10 mouse cellular contexts compared by ENCODE assay signal in genomic region chr1:136947394-136948126, GRCm38 (mm10). TPM values are rescaled to one million over a fixed set of nuclear protein-coding genes. Genes with fewer than 3 reads are reported as not detected.
A peak's percentile ranks its signal among the peaks of the same experiment; 100 is the strongest.
DNase-seq lines count a peak whose midpoint lies in the region; ATAC-seq lines count a peak whose summit lies in the region.
"Had no signal": no experiment of that assay in that cellular context is flagged by ENCODE, and none has a peak within 500 bp of the region (broad histone marks: within the 10 kb centered on the region; RNA-seq: fewer than 3 reads in every experiment).

No protein-coding gene starts in this region.

- H3K27ac ChIP-seq in kidney, embryonic 15.5 days, result no peak overlapping the region
- H3K27ac ChIP-seq in embryonic facial prominence, embryonic 15.5 days (replicated peaks), result no peak overlapping the region
- 0 out of 2 replicates have a peak overlapping the region, but pooled peaks have one; percentile 11 for H3K27ac ChIP-seq in limb, embryonic 10.5 days
- no peak overlapping the region for H3K27ac ChIP-seq in neural tube, embryonic 14.5 days (ENCODE audit: low read depth, low read length)

- ATAC-seq in kidney, embryonic 15.5 days (replicated peaks; ENCODE audit: low FRiP score), result no peak
- ATAC-seq in embryonic facial prominence, embryonic 15.5 days (ENCODE audit: insufficient number of reproducible peaks, low FRiP score, low TSS enrichment, low read depth), result no peak
- ATAC-seq in neural tube, embryonic 14.5 days (ENCODE audit: low read depth), result no peak

- 2% methylated on average over 20 of the region's 20 CpGs for WGBS in kidney, embryonic 15.5 days
- 3% methylated on average over 20 of the region's 20 CpGs for WGBS in embryonic facial prominence, embryonic 15.5 days
- WGBS in limb, embryonic 10.5 days, result under 1% methylated on average over 20 of the region's 20 CpGs
- WGBS in neural tube, embryonic 14.5 days, result 1% methylated on average over 20 of the region's 20 CpGs

- H3K9me3 ChIP-seq in kidney, embryonic 15.5 days (replicated peaks), result no peaks in the 10 kb centered on the region; the same call in 1 of the 2 replicates
- no peaks in the 10 kb centered on the region for H3K9me3 ChIP-seq in embryonic facial prominence, embryonic 15.5 days (replicated peaks)
- peaks cover 3% of the 10 kb centered on the region; the same call in 1 of the 2 replicates for H3K9me3 ChIP-seq in limb, embryonic 10.5 days (replicated peaks)
- no peaks in the 10 kb centered on the region for H3K9me3 ChIP-seq in neural tube, embryonic 14.5 days (ENCODE audit: control insufficient read depth, low read length)

- peaks cover 44% of the 10 kb centered on the region for H3K4me1 ChIP-seq in kidney, embryonic 15.5 days
- peaks cover 33% of the 10 kb centered on the region for H3K4me1 ChIP-seq in embryonic facial prominence, embryonic 15.5 days
- peaks cover 56% of the 10 kb centered on the region for H3K4me1 ChIP-seq in limb, embryonic 10.5 days
- peaks cover 10% of the 10 kb centered on the region; the same call in 1 of the 2 replicates for H3K4me1 ChIP-seq in neural tube, embryonic 14.5 days (ENCODE audit: control insufficient read depth, insufficient read depth, low read length)

- peaks cover 95% of the 10 kb centered on the region for H3K27me3 ChIP-seq in kidney, embryonic 15.5 days
- H3K27me3 ChIP-seq in embryonic facial prominence, embryonic 15.5 days, result peaks cover 89% of the 10 kb centered on the region
- H3K27me3 ChIP-seq in limb, embryonic 10.5 days (ENCODE audit: low read depth, poor library complexity, severe bottlenecking), result peaks cover 97% of the 10 kb centered on the region
- peaks cover 66% of the 10 kb centered on the region for H3K27me3 ChIP-seq in neural tube, embryonic 14.5 days (ENCODE audit: control insufficient read depth, insufficient read depth, low read length)

- peak overlapping the region; percentile 84 for H3K4me2 ChIP-seq in kidney, embryonic 15.5 days
- peak overlapping the region; percentile 91 for H3K4me2 ChIP-seq in embryonic facial prominence, embryonic 15.5 days (replicated peaks)
- H3K4me2 ChIP-seq in neural tube, embryonic 14.5 days (ENCODE audit: low read depth, low read length), result peak overlapping the region; percentile 86

- no peaks in the 10 kb centered on the region for H3K36me3 ChIP-seq in kidney, embryonic 15.5 days
- H3K36me3 ChIP-seq in embryonic facial prominence, embryonic 15.5 days, result no peaks in the 10 kb centered on the region
- no peaks in the 10 kb centered on the region for H3K36me3 ChIP-seq in limb, embryonic 10.5 days
- H3K36me3 ChIP-seq in neural tube, embryonic 14.5 days (ENCODE audit: control insufficient read depth, insufficient read depth, low read length), result no peaks in the 10 kb centered on the region
- H3K36me3 ChIP-seq: G1E had no signal

- H3K4me3 ChIP-seq in kidney, embryonic 15.5 days (replicated peaks), result peak overlapping the region; percentile 46
- peak overlapping the region; percentile 48 for H3K4me3 ChIP-seq in embryonic facial prominence, embryonic 15.5 days (replicated peaks)
- H3K4me3 ChIP-seq in limb, embryonic 10.5 days, result peak overlapping the region; percentile 57
- peak overlapping the region; percentile 1; the same call in 1 of the 2 replicates for H3K4me3 ChIP-seq in neural tube, embryonic 14.5 days (ENCODE audit: low read depth, low read length)

- no peak for DNase-seq in kidney, adult 9 months
- DNase-seq in limb, embryonic 10.5 days (ENCODE audit: low spot score), result peak; percentile 65
- DNase-seq in frontal cortex, postnatal 10 days (ENCODE audit: low spot score in 2 of 2), result no peak
- no peak for DNase-seq in adrenal gland, adult 8-10 months
- no peak for DNase-seq in cerebellum, postnatal 36 days
- DNase-seq: thymus, postnatal 36 days had no signal

- H3K9ac ChIP-seq in kidney, embryonic 15.5 days, result no peak overlapping the region
- no peak overlapping the region for H3K9ac ChIP-seq in embryonic facial prominence, embryonic 15.5 days
- no peak overlapping the region for H3K9ac ChIP-seq in neural tube, embryonic 14.5 days (replicated peaks; ENCODE audit: low read depth, low read length)

RNA-seq across cellular contexts. Expression of gene Nr5a2, which starts 12.7 kb away (rescaled TPM):
- polyA plus RNA-seq in kidney, embryonic 15.5 days (2015; fragmentation: Nextera tagmentation; extraction: Ambion mirVana), result 0.75 and 0.86 TPM in 2 replicates
- 0.63 and 1.1 TPM in 2 replicates for polyA plus RNA-seq in embryonic facial prominence, embryonic 15.5 days (2015; fragmentation: Nextera tagmentation; extraction: Ambion mirVana)
- 0.30 and 0.40 TPM in 2 replicates for polyA plus RNA-seq in limb, embryonic 10.5 days (2016; fragmentation: Nextera tagmentation; extraction: Ambion mirVana)
- 1.4 and 1.5 TPM in 2 replicates for polyA plus RNA-seq in neural tube, embryonic 14.5 days (2014; fragmentation: Nextera tagmentation; extraction: Ambion mirVana)
- total RNA-seq in adrenal gland, adult 8-10 months (2022), result 1 to 10 TPM; 1.7 to 4.0 (median 2.6) TPM
- polyA plus RNA-seq: G1E had no signal

Comparison
In these comparisons a context has a peak if more than half of its experiments do, and no peak if none do; other contexts are left out.
1. H3K4me3 ChIP-seq: peak in every context shown above with its lines; median percentile 57 in limb, embryonic 10.5 days; 48 in embryonic facial prominence, embryonic 15.5 days; 46 in kidney, embryonic 15.5 days; 1 in neural tube, embryonic 14.5 days.